Mouse (Mus musculus): ENCODE data around the gene Mks1.
"Not testable (repeated sequence)": the region's sequence is repeated elsewhere in the genome, so short reads cannot be mapped to it uniquely, and the experiment has no call there.

Gene Mks1

DNA sequence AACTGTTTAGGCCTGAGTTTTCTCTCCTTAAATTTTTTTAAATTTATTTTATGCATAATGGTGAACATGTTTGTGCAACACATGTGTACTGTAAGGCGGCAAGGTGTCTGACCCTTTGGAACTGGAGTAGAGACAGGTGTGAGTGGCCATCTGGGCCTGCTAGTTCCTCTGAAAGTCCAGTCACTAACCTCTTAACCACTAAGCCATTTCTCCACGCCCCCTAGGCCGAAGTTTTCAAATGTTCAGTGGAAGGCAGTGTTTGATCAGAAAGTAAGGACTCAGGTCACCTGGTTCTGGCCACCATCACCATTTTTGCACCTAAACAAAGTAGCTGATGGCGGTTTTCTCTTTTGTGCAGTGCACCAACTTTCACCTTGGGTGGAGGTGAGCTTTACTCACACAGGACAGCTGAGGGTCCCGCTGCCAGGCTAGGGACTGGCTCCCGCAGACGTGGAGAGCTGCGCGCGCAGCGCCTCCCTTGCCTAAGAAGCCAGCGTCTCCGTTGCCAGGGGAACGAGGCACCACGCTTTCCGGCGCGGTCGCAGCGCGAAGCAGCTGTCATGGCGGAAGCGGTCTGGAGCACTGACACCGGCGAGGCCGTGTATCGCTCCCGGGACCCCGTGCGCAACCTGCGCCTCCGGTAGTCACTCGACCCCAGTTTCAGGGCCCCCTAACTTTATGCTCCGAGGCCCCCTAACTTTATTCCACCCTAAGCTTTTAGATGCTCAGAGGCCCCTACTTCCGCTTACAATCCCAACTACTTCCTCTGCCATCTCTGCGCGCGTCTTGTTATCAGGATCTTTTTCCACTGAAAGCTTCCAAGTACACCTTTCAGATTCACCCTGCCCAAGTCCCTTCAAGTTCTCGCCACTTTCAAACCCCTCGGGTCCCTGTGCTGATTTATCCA lies at the start of gene Mks1:
TSS of gene Mks1 (plus strand) at position 526 of the 907 bp plus-strand sequence.
- DNase-seq (ENCODE audit: low spot score) = peak; percentile 83

DNA sequence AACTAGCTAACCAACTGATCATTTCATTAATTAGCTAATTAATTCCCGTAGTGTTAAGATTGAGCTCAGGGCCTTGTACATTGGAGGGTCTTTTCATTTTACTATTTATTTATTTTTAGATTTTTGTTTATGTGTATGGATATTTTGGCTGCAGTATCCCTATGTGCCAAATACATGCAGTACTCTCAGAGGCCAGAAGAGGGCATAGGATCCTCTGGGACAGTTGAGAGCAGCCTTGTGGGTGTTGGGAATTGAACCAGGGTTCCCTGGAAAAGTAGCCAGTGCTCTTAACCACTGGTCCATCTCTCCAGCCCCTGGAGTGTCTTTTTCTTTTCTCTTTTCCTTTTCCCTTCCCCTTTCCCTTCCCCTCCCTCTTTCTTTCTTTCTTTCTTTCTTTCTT lies 47.6 kb upstream of the Mks1 start:
- no peak for DNase-seq (ENCODE audit: low spot score)

- no peak for DNase-seq (ENCODE audit: low spot score)
Observed at GRCm38 (mm10) chr11:87807433-87807832, 45.6 kb upstream of the Mks1 start.

GRCm38 (mm10) chr11:87808236-87808635 lies 44.8 kb upstream of the Mks1 start:
- no peak for DNase-seq (ENCODE audit: low spot score)

DNA sequence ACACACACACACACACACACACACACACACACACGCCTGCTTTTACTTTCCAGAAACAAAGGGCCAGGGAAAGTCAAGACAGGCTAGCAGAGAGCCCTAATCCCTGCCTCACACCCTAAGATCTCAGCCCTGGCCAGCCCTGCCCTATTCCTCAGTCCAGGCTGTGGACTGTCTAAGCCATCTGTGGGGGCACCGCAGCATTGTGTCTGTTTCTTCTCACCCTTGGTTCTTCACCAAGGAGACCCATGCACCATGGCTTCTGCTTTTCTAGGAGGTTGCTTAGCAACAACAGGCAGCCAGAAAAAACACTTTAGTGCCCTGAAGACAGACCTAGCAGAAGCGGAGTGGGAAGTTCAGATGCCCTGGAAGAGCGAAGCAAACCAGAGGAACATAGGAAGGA lies 41.6 kb upstream of the Mks1 start:
- no peak for DNase-seq (ENCODE audit: low spot score)

GRCm38 (mm10) chr11:87814831-87815230 lies 38.2 kb upstream of the Mks1 start:
- no peak for DNase-seq (ENCODE audit: low spot score)

DNA sequence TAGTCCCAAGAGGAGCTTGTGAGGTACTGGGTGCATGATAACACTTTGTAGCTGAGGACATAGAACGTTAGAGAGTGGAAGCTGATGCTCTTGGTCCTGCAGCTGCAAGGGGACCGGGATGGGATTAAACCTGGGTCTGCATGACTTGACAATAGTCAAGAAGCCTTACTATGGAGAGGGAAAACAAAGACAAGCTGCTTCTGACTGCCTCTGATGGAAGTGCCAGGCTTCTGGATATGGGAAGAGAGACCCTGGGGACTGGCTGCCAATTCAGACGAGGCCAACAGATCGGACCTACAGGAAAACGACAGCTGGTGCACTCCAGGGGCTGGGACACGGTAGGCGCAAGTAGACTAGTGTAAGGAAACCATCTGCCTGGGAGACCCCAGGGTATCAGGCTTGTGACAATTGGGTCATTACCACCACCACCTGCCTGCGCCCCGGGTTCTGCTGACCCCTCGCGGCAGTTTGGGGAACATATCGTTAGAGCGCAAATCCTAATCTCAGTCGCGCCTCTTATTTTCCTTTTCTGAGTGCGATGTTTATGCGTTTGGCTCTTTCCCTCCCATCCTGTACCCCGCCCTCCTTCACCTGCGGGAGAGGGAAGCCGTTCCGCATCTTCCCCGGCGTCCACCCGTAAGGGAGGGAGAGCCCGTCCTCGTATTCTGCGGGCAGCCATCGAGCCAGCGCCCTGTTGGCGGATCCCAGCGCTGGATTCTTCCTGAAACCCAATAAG lies 36.1 kb upstream of the Mks1 start:
- no peak for DNase-seq (ENCODE audit: low spot score)

DNA sequence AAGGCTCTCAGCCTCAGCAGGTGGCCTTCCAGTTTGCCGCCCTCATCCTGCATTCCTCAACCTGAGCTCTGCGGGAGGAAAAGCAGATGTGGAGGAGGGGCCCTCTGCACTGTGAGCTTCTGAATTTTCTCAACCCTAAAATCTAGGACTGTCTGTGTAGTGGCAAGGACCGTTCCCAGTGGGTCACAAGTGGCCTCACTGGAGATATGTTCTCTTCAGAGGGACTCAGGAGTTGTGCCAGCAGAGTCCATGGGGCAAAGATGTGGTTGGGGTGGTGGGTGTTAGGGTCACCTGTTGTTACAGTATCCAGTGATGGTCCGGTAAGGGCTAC lies 35.6 kb upstream of the Mks1 start:
- no peak for DNase-seq (ENCODE audit: low spot score)

GRCm38 (mm10) chr11:87821502-87821901 lies 31.5 kb upstream of the Mks1 start:
- peak; percentile 24 for DNase-seq (ENCODE audit: low spot score)

- DNase-seq (ENCODE audit: low spot score) = no peak
Observed at GRCm38 (mm10) chr11:87828239-87828900, 24.6 kb upstream of the Mks1 start, which contains the start of gene Lpo. Gene Lpo, minus strand, starts transcription at chr11:87828289.

GRCm38 (mm10) chr11:87840676-87841075 lies 12.3 kb upstream of the Mks1 start:
- DNase-seq (ENCODE audit: low spot score) = no peak

DNA sequence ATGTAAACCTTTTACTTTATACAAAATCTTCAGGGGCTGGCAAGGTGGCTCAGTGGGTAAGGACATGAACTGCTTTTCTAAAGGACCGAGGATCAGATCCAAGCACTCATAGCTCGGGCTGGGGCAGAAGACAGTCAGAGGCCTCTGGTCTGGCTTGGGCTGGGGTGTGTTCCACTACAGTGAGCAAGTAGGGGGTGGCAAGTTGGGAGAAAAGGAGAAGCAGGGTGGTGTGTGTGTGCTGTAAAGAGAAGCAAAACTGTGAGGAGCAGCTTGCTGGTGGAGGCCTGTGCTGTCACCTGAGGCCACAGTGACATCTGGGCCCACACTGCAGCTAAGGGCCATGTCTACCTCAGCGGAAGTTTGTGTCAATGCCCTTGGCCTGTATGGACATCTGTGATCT lies 11.6 kb upstream of the Mks1 start:
- DNase-seq (ENCODE audit: low spot score) = no peak

- no peak for DNase-seq (ENCODE audit: low spot score)
Observed at GRCm38 (mm10) chr11:87846968-87847600, 5.9 kb upstream of the Mks1 start.

DNA sequence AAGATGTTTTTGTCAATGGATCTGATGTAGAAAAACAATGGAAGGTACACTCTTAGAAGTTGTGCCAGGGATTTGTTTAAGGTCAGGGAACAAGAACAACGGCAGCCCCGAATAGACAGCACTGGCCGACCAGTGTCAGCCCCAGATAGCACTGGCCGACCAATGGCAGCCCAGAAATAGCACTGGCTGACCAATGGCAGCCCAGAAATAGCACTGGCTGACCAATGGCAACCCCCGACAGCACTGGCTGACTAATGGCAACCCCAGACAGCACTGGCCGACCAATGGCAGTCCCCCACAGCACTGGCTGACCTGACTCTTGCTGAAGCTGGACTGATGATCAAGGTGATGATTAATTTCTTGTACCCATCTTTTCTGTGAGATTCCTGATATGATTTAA lies 5.1 kb upstream of the Mks1 start:
- DNase-seq (ENCODE audit: low spot score) = no peak

- peak; percentile 12 for DNase-seq (ENCODE audit: low spot score)
Observed at GRCm38 (mm10) chr11:87853597-87853954, 561 bp downstream of the Mks1 start.

DNA sequence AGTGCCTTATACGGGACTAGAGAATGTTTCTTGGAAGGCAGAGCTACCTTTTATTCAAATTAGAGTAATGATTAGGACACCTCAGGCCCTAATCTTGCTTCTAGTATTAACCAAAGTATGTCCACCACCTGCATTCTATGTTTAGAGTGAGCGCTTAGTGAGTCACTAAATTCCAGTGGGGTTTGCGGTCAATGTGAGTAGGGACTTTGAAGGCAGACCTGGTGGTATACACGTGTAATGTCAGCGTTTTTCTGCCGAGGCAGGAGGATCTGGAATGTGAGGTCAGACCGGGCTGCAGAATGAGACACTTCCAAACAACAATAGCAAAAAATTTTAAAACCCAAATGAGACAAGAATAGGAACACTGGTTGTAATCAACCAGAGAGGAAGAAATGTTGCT lies 1.5 kb downstream of the Mks1 start:
- no peak for DNase-seq (ENCODE audit: low spot score)

DNA sequence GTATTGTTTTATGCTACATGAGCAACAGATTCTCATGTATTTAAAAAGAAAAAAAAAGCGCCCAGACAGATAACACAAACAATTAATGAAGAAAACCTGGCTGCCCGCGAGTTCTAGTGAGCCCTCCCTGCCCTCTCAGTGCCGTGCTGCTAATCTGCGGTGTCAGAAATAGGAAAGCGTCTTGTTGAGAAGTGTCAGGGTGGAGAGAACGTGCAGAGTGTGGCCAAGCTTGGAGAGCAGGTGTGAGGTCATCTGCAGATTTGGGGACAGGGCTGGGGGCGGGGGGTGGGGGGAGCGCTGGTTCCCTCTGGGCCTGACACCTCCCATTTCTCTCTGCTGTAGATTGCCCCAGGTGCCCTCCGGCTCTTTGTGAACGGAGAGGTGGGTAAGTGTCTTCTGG lies 6.3 kb downstream of the Mks1 start:
- no peak for DNase-seq (ENCODE audit: low spot score)

DNA sequence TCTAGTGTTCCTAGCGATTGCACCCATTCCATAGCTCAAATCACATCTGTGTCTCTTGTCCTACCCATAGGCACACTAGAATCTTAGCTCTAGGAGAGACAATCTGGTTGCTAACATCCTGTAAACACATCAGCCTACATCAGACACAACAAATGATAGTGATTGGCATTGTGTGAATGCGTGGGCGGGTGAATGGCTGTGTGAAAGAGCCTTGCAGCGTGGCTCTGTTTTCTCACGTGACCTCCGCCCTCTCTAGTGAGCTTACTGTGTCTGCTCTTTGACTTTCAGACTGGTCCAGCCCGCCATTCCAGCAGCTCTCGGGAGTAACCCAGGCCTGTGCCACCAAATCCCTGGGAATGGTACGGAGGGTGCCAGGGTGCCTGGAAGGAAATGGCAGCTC lies 7.4 kb downstream of the Mks1 start:
- DNase-seq (ENCODE audit: low spot score) = no peak

DNA sequence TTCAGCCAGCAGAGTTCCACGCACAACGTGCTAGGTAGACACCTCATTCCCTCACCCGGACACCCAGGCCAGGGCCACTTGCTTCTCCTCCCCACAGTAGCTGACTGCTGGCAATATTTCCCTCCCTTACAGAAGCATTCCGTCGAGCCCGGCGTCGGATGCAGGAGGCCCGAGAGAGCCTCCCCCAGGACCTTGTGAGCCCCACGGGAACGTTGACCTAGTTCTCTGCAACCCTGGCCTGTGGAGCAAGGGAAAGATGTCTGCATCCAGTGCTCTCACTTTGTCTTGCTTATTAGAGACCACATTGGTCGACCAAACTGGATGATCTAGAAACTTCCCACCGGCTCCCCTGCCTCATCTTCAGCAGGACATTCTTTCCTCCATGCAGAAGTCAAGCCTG lies 9.8 kb downstream of the Mks1 start:
- DNase-seq (ENCODE audit: low spot score) = no peak

DNA sequence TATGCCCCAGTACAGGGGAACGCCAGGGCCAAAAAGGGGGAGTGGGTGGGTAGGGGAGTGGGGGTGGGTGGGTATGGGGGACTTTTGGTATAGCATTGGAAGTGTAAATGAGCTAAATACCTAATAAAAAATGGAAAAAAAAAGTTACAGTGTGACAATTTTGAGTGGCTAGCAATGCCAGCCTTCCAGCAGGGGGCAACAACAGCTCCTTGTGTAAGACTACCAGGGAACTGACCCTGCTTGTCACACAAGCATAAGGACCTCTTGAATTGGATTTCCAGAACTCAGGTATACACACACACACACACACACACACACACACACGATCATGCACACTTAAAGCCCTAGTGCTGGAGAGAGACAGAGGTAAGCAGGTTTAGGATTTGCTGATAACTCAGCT lies 13.9 kb downstream of the Mks1 start:
- not testable (repeated sequence) for DNase-seq (ENCODE audit: low spot score)

GRCm38 (mm10) chr11:87870096-87870495 lies 17.1 kb downstream of the Mks1 start:
- no peak for DNase-seq (ENCODE audit: low spot score)

DNA sequence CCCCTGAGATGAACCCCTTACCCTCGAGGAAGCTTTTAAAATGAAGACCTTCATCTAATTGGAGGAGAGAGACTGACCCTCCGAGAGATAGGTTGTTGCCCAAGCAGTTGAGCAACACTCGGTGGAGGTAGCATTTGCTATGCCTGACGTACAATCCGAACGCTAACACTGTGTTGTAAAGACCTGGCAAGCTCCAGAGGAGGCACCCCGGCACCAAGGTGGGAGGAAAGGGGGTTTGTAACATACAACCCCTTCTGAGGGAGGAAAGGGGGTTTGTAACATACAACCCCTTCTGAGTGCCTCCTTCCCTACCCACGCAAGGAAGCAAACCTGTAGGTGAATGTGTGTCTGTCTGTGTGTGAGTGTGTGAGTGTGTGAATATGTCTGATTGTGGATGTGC lies 18.8 kb downstream of the Mks1 start:
- DNase-seq (ENCODE audit: low spot score) = no peak

- no peak for DNase-seq (ENCODE audit: low spot score)
Observed at GRCm38 (mm10) chr11:87875436-87875835, 22.4 kb downstream of the Mks1 start, which contains the start of gene Epx. Gene Epx, minus strand, starts transcription at chr11:87875536.
